Mouse (Mus musculus): ENCODE data around the gene Hoxc11.

Gene Hoxc11

GRCm38 (mm10) chr15:102954192-102955006 lies at the start of gene Hoxc11:
Gene Hoxc11, plus strand, starts transcription at chr15:102954427.
- DNase-seq (ENCODE audit: low spot score in 2 of 2) = no peak

GRCm38 (mm10) chr15:102904946-102905345 lies 49.3 kb upstream of the Hoxc11 start:
- DNase-seq (ENCODE audit: low spot score in 2 of 2) = no peak

GRCm38 (mm10) chr15:102909536-102909935 lies 44.7 kb upstream of the Hoxc11 start:
- no peak for DNase-seq (ENCODE audit: low spot score in 2 of 2)

- no peak for DNase-seq (ENCODE audit: low spot score in 2 of 2)
Measured at GRCm38 (mm10) chr15:102910038-102910437, 44.2 kb upstream of the Hoxc11 start.

GRCm38 (mm10) chr15:102910496-102911095 lies 43.6 kb upstream of the Hoxc11 start:
- no peak for DNase-seq (ENCODE audit: low spot score in 2 of 2)

GRCm38 (mm10) chr15:102913038-102913585 lies 41.1 kb upstream of the Hoxc11 start:
- DNase-seq (ENCODE audit: low spot score in 2 of 2) = no peak

- no peak for DNase-seq (ENCODE audit: low spot score in 2 of 2)
Measured at GRCm38 (mm10) chr15:102917972-102918572, 36.2 kb upstream of the Hoxc11 start.

GRCm38 (mm10) chr15:102918611-102919265 lies 35.5 kb upstream of the Hoxc11 start:
- no peak for DNase-seq (ENCODE audit: low spot score in 2 of 2)

GRCm38 (mm10) chr15:102919336-102920180 lies 34.7 kb upstream of the Hoxc11 start:
- no peak for DNase-seq (ENCODE audit: low spot score in 2 of 2)

- no peak for DNase-seq (ENCODE audit: low spot score in 2 of 2)
Measured at GRCm38 (mm10) chr15:102920619-102921018, 33.6 kb upstream of the Hoxc11 start.

- DNase-seq (ENCODE audit: low spot score in 2 of 2) = no peak
Measured at GRCm38 (mm10) chr15:102921053-102922011, 32.9 kb upstream of the Hoxc11 start, which contains the start of gene Hoxc13. Gene Hoxc13, plus strand, starts transcription at chr15:102921103.

- DNase-seq (ENCODE audit: low spot score in 2 of 2) = no peak
Measured at GRCm38 (mm10) chr15:102922012-102922362, 32.2 kb upstream of the Hoxc11 start.

GRCm38 (mm10) chr15:102922636-102923500 lies 31.4 kb upstream of the Hoxc11 start:
- no peak for DNase-seq (ENCODE audit: low spot score in 2 of 2)

GRCm38 (mm10) chr15:102927032-102927645 lies 27.1 kb upstream of the Hoxc11 start:
- no peak for DNase-seq (ENCODE audit: low spot score in 2 of 2)

GRCm38 (mm10) chr15:102931706-102932358 lies 22.4 kb upstream of the Hoxc11 start:
- DNase-seq (ENCODE audit: low spot score in 2 of 2) = no peak

- DNase-seq (ENCODE audit: low spot score in 2 of 2) = no peak
Measured at GRCm38 (mm10) chr15:102934438-102934837, 19.8 kb upstream of the Hoxc11 start.

- DNase-seq (ENCODE audit: low spot score in 2 of 2) = no peak
Measured at GRCm38 (mm10) chr15:102934897-102935296, 19.3 kb upstream of the Hoxc11 start.
